Mouse (Mus musculus): ENCODE data around the gene Fam168a. TPM values are rescaled to one million over a fixed set of nuclear protein-coding genes. Genes with fewer than 3 reads are reported as not detected.

The Fam168a gene
- total RNA-seq, 2 experiments from 2014 or later: 3.4 to 8.1 TPM

- 0 out of 2 replicates have a peak, but pooled peaks have one; percentile 35 for ATAC-seq (replicated peaks; ENCODE audit: low FRiP score, poor library complexity, severe bottlenecking)
Measured at GRCm38 (mm10) chr7:100886535-100886934, 180.1 kb downstream of the Fam168a start.

Other genes starting within 250 kb of the Fam168a start
- gene Ucp3, start 233.6 kb upstream of the Fam168a start, total RNA-seq (2015; ENCODE audit: low replicate concordance): 0.42 TPM in 1 of 2 replicates, not detected in the other
- gene Ucp3, start 233.6 kb upstream of the Fam168a start, total RNA-seq (2017; ENCODE audit: low replicate concordance): 0.56 TPM in 1 of 2 replicates, not detected in the other
- 1,034 and 1,242 TPM in 2 replicates for gene Ucp2, start 213.3 kb upstream of the Fam168a start, total RNA-seq (2015; ENCODE audit: low replicate concordance)
- 1,143 and 1,228 TPM in 2 replicates for gene Ucp2, start 213.3 kb upstream of the Fam168a start, total RNA-seq (2017; ENCODE audit: low replicate concordance)
- 1.5 TPM in 1 of 2 replicates, not detected in the other for gene Dnajb13, start 191.7 kb upstream of the Fam168a start, total RNA-seq (2015; ENCODE audit: low replicate concordance)
- gene Dnajb13, start 191.7 kb upstream of the Fam168a start, total RNA-seq (2017; ENCODE audit: low replicate concordance): 2.6 and 9.2 TPM in 2 replicates
- gene Coa4, start 169.6 kb upstream of the Fam168a start, total RNA-seq (2015; ENCODE audit: low replicate concordance): 1.7 and 4.0 TPM in 2 replicates
- 6.7 and 9.8 TPM in 2 replicates for gene Coa4, start 169.6 kb upstream of the Fam168a start, total RNA-seq (2017; ENCODE audit: low replicate concordance)
- 60.5 and 60.6 TPM in 2 replicates for gene Rab6a, start 99.2 kb upstream of the Fam168a start, total RNA-seq (2015; ENCODE audit: low replicate concordance)
- gene Rab6a, start 99.2 kb upstream of the Fam168a start, total RNA-seq (2017; ENCODE audit: low replicate concordance): 62.5 and 81.7 TPM in 2 replicates
- 3.5 and 27.4 TPM in 2 replicates for gene Mrpl48, start 98.3 kb upstream of the Fam168a start, total RNA-seq (2015; ENCODE audit: low replicate concordance)
- gene Mrpl48, start 98.3 kb upstream of the Fam168a start, total RNA-seq (2017; ENCODE audit: low replicate concordance): 7.1 and 40.0 TPM in 2 replicates
- not detected in 2 replicates for gene Plekhb1, start 44.2 kb upstream of the Fam168a start, total RNA-seq (2015; ENCODE audit: low replicate concordance)
- not detected in 2 replicates for gene Plekhb1, start 44.2 kb upstream of the Fam168a start, total RNA-seq (2017; ENCODE audit: low replicate concordance)
- gene Relt, start 156.8 kb downstream of the Fam168a start, total RNA-seq (2015; ENCODE audit: low replicate concordance): 12.1 and 12.9 TPM in 2 replicates
- 11.6 and 14.8 TPM in 2 replicates for gene Relt, start 156.8 kb downstream of the Fam168a start, total RNA-seq (2017; ENCODE audit: low replicate concordance)
- gene Arhgef17, start 225.5 kb downstream of the Fam168a start, total RNA-seq (2015; ENCODE audit: low replicate concordance): 0.58 TPM in 1 of 2 replicates, not detected in the other
- gene Arhgef17, start 225.5 kb downstream of the Fam168a start, total RNA-seq (2017; ENCODE audit: low replicate concordance): not detected in 2 replicates